Mouse (Mus musculus) kidney, adult 2 months (tissue): ENCODE measurements around the gene Atp5l. TPM values are rescaled to one million over a fixed set of nuclear protein-coding genes. Genes with fewer than 3 reads are reported as not detected.

Experiments
- DNase-seq: peaks from one replicate; pipeline ENCODE4 v3.0.0; 2021
- H3K27ac ChIP-seq: fragments of 200-500 bp; 2 replicates; pipeline ENCODE4 v1.5.1; 2012; ENCODE audit warnings: low read depth, low read length, control low read depth, inconsistent platforms; ENCODE audit not compliant: insufficient read depth
- H3K27me3 ChIP-seq: fragments of 200-500 bp; replicated peaks from 2 replicates; pipeline ENCODE4 v1.6.1; 2012; ENCODE audit warnings: mild to moderate bottlenecking, moderate library complexity, low read length, inconsistent platforms; ENCODE audit not compliant: control insufficient read depth, insufficient read depth
- H3K36me3 ChIP-seq: fragments of 200-500 bp; 2 replicates; pipeline ENCODE4 v1.6.1; 2012; ENCODE audit warnings: mild to moderate bottlenecking, moderate library complexity, low read length, inconsistent platforms; ENCODE audit not compliant: control insufficient read depth, insufficient read depth
- H3K4me1 ChIP-seq: fragments of 200-500 bp; 2 replicates; pipeline ENCODE4 v1.6.1; 2011; ENCODE audit warnings: low read length; ENCODE audit not compliant: control insufficient read depth, insufficient read depth
- H3K4me3 ChIP-seq: fragments of 200-500 bp; 2 replicates; pipeline ENCODE4 v1.5.1; 2011; ENCODE audit warnings: mild to moderate bottlenecking, low read depth, low read length, control low read depth; ENCODE audit not compliant: insufficient read depth
- CTCF ChIP-seq: fragments of 200-500 bp; conservative IDR thresholded peaks from 2 replicates; pipeline ENCODE4 v1.5.1; 2011; ENCODE audit warnings: low read depth, mild to moderate bottlenecking, control low read depth, low read length, moderate library complexity, mixed read lengths; ENCODE audit not compliant: insufficient read depth, insufficient read length
- POLR2A ChIP-seq: fragments of 200-500 bp; IDR thresholded peaks from one replicate; pipeline ENCODE4 v1.6.1; 2011; ENCODE audit warnings: low read depth, low read length, control low read depth
- WGBS: fragments of 180-500 bp; shearing (Covaris S2); methylation state at CpG from one replicate; pipeline ENCODE4 v1.1.7; 2018; 5-methylcytosine and 5-hydroxymethylcytosine counted together
- polyA plus RNA-seq: library from polyadenylated mRNA; depleted of rRNA; stranded (reverse); fragments of >200 nt; gene quantifications from 2 replicates; pipeline ENCODE4 v1.2.3, GENCODE M21; 2012; rRNA removed

The Atp5l gene
- polyA plus RNA-seq, 1 experiment, result 924 TPM

GRCm38 (mm10) chr9:44875476-44875875, 45.1 kb downstream of the Atp5l start:
- peak; percentile 47 for DNase-seq
- Histone ChIP-seq H3K4me3 (no peak overlapping the region), H3K36me3 (no peaks in the 10 kb centered on the region), H3K27me3 (no peaks in the 10 kb centered on the region), H3K27ac (peak overlapping the region; percentile 36; the same call in 1 of the 2 replicates), H3K4me1 (peaks cover 23% of the 10 kb centered on the region)
- TF ChIP-seq POLR2A (no peak), CTCF (no peak)
- 31% methylated on average over 7 of the region's 7 CpGs for WGBS

DNA sequence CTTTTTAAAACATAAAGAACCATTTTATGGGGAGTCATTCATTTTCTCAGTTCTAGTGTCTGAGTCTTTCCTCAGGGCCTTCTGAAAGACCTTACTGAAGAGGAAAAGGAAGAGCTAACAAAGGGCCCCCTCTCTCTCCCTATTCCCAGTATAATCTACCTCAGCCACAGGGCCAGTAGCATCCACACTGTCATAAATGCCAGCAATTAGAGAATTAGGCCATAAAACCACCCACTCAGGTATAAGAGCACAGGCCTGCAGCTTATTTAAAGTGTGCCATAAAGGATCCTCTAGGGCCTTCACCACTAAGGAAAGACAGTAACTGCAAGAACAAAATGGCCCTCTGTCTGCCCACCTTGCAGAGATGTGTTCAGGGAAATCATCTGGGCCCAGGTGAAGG, 46.3 kb downstream of the Atp5l start:
- no peak overlapping the region for H3K27ac ChIP-seq
- DNase-seq, result no peak
- TF ChIP-seq CTCF (no peak), POLR2A (no peak)
- H3K4me1 ChIP-seq, result peaks cover 12% of the 10 kb centered on the region
- H3K27me3 ChIP-seq, result no peaks in the 10 kb centered on the region
- H3K4me3 ChIP-seq, result no peak overlapping the region
- no peaks in the 10 kb centered on the region for H3K36me3 ChIP-seq

DNA sequence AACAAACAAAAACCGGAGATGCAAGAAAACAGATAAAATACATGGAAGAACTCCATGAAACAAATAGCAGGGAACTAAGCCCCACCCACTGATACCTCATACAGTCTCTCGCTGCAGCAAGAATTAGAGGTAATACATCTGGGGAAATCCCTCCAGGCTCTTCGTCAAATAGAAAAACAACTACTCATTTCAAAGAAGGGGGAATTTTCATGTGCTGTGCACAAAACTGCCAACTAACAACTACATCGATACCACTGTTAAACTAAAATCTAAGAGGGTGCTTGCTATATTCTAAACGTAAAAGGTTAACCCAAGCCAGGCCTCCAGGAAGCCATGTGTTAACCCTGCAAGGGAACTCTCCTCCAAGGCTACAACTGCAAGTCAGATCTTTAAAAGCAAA, 46.9 kb downstream of the Atp5l start:
- Histone ChIP-seq H3K27ac (no peak overlapping the region), H3K27me3 (no peaks in the 10 kb centered on the region), H3K36me3 (no peaks in the 10 kb centered on the region), H3K4me1 (peaks cover 12% of the 10 kb centered on the region), H3K4me3 (no peak overlapping the region)
- TF ChIP-seq CTCF, result no peak
- TF ChIP-seq POLR2A, result no peak
- WGBS, result 32% methylated on average over 5 of the region's 5 CpGs
- no peak for DNase-seq

DNA sequence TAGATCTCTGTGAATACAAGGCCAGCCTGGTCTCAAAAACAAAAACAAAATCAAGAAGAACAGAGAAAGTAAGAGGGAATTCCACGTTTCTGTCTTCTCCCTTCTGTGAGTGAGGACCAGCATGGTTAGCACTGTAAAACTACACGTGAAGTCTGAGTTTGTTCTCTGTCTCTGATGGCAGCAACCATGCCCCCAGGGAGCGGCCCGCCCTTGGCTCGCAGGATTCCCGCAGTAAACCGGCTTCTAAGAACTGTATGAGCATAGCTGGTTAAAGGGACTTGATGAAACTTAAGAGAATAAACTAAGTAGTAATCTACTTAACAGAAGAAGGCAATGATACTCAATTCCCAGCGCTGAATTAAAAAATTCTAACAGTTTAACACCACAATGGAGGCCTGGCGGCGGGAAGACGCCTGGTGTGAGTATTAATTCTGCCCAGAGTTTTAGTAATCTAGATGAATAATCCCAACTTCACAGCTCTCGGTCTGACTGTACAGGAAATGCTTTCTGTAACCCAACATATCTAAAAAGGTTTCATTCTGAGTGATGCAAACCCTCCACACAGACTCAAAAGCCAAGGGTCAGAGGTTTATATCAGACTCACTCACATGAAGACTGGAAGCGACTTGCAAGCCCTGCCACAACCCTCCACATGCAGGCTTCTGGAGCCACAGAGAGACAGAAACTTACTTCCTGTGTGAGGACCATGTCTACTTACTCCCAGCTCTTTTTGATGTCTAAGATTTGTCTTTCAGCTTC, 52.0 kb downstream of the Atp5l start:
- Histone ChIP-seq H3K27ac (no peak overlapping the region), H3K36me3 (no peaks in the 10 kb centered on the region), H3K4me3 (no peak overlapping the region), H3K4me1 (peaks cover 8% of the 10 kb centered on the region), H3K27me3 (no peaks in the 10 kb centered on the region)
- WGBS, result 76% methylated on average over 13 of the region's 13 CpGs
- DNase-seq, result no peak
- no peak for TF ChIP-seq CTCF
- TF ChIP-seq POLR2A, result no peak

DNA sequence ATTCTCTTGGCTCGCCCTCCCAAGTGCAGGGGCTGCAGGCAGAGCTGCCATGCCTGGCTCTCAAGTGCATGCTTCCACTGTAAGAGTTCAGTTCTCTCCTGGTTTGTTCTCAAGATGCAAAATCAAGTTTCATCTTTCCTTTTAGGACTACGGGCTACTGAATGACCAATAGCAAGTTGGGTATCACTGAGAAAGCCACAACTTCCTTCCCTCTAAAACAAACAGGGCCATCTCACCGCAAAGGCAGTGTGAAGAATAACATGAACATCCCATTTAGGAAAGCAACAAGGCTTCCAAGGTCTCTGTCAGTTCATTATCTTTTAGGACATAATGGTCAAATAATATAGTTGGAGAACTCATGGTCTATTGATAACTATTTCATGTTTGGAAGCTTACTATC, 52.9 kb downstream of the Atp5l start:
- Histone ChIP-seq H3K36me3 (no peaks in the 10 kb centered on the region), H3K4me3 (no peak overlapping the region), H3K27me3 (no peaks in the 10 kb centered on the region), H3K27ac (no peak overlapping the region), H3K4me1 (peaks cover 8% of the 10 kb centered on the region)
- no peak for TF ChIP-seq POLR2A
- no peak for TF ChIP-seq CTCF
- DNase-seq, result no peak
- 79% methylated on average over 3 of the region's 3 CpGs for WGBS

GRCm38 (mm10) chr9:44866501-44867240, 53.9 kb downstream of the Atp5l start:
- Histone ChIP-seq H3K27me3 (no peaks in the 10 kb centered on the region), H3K4me1 (peaks cover 8% of the 10 kb centered on the region), H3K27ac (0 out of 2 replicates have a peak overlapping the region, but pooled peaks have one; percentile 20), H3K4me3 (no peak overlapping the region), H3K36me3 (no peaks in the 10 kb centered on the region)
- TF ChIP-seq CTCF, result no peak
- TF ChIP-seq POLR2A, result no peak
- 42% methylated on average over 9 of the region's 9 CpGs for WGBS
- peak; percentile 56 for DNase-seq

Other genes starting within 250 kb of the Atp5l start
- 32.2 and 34.4 TPM in 2 replicates for gene Treh, start 247.5 kb downstream of the Atp5l start, polyA plus RNA-seq
- gene Phldb1, start 185.5 kb downstream of the Atp5l start, polyA plus RNA-seq, result 37.6 and 46.4 TPM in 2 replicates
- gene Arcn1, start 152.9 kb downstream of the Atp5l start, polyA plus RNA-seq, result 42.3 and 50.9 TPM in 2 replicates
- 51.0 and 58.8 TPM in 2 replicates for gene Ift46, start 152.8 kb downstream of the Atp5l start, polyA plus RNA-seq
- 71.8 and 100 TPM in 2 replicates for gene Tmem25, start 121.4 kb downstream of the Atp5l start, polyA plus RNA-seq
- 1,516 and 1,584 TPM in 2 replicates for gene Ttc36, start 117.7 kb downstream of the Atp5l start, polyA plus RNA-seq
- gene Kmt2a, start 39.4 kb downstream of the Atp5l start, polyA plus RNA-seq, result 12.1 and 13.9 TPM in 2 replicates
- gene Ube4a, start 44.9 kb upstream of the Atp5l start, polyA plus RNA-seq, result 15.9 and 18.3 TPM in 2 replicates
- gene Cd3g, start 59.7 kb upstream of the Atp5l start, polyA plus RNA-seq, result 0.57 and 3.2 TPM in 2 replicates
- gene Cd3d, start 61.0 kb upstream of the Atp5l start, polyA plus RNA-seq, result 0.19 and 2.9 TPM in 2 replicates
- gene Cd3e, start 88.9 kb upstream of the Atp5l start, polyA plus RNA-seq, result 0.52 and 3.6 TPM in 2 replicates
- 18.8 TPM in 2 replicates for gene Mpzl2, start 119.1 kb upstream of the Atp5l start, polyA plus RNA-seq
- 2.6 TPM in 2 replicates for gene Mpzl3, start 134.4 kb upstream of the Atp5l start, polyA plus RNA-seq
- 0.08 and 0.53 TPM in 2 replicates for gene Jaml, start 158.4 kb upstream of the Atp5l start, polyA plus RNA-seq
- 0.45 and 0.58 TPM in 2 replicates for gene Scn2b, start 197.0 kb upstream of the Atp5l start, polyA plus RNA-seq
- gene Scn4b, start 217.7 kb upstream of the Atp5l start, polyA plus RNA-seq, result 13.3 and 13.8 TPM in 2 replicates